Mouse (Mus musculus) MEL (cell line): ENCODE data around the gene Mmp28. TPM values are rescaled to one million over a fixed set of nuclear protein-coding genes. Genes with fewer than 3 reads are reported as not detected.

Experiments used
- DNase-seq: peaks from one replicate; pipeline ENCODE4 v3.0.0; 2011; ENCODE audit warnings: low read depth, low spot score
- H3K27ac ChIP-seq: 2 replicates; pipeline ENCODE4 v1.5.1; 2012; ENCODE audit warnings: low read depth, mild to moderate bottlenecking, control low read depth, low read length, moderate library complexity; ENCODE audit not compliant: control insufficient read depth
- H3K27me3 ChIP-seq, 2 experiments: fragments of 150-350 bp in 1 of 2; sonication (generic) in 1 of 2; 2 replicates each; pipeline ENCODE4 v1.6.1; 2012; ENCODE audit warnings: low read length in 2 of 2, mild to moderate bottlenecking in 2 of 2, improper control_type of control experiment in 1 of 2, moderate library complexity in 1 of 2; ENCODE audit not compliant: insufficient read depth in 2 of 2, control insufficient read depth in 1 of 2
- H3K36me3 ChIP-seq, 2 experiments: 2 replicates each; pipeline ENCODE4 v1.6.1; 2012 to 2014; ENCODE audit warnings: low read length in 2 of 2, improper control_type of control experiment in 1 of 2, inconsistent platforms in 1 of 2, mild to moderate bottlenecking in 1 of 2; ENCODE audit not compliant: insufficient read depth in 2 of 2, control insufficient read depth in 1 of 2
- H3K4me1 ChIP-seq, 2 experiments: fragments of 150-350 bp in 1 of 2; sonication (generic) in 1 of 2; 2 replicates each; pipeline ENCODE4 v1.6.1; 2012; ENCODE audit warnings: low read length in 2 of 2, improper control_type of control experiment in 1 of 2, mild to moderate bottlenecking in 1 of 2; ENCODE audit not compliant: insufficient read depth in 2 of 2, control insufficient read depth in 1 of 2
- H3K4me3 ChIP-seq, 2 experiments: fragments of 150-350 bp in 1 of 2; sonication (generic) in 1 of 2; 2 replicates each; pipeline ENCODE4 v1.5.1; 2012; ENCODE audit warnings: low read depth in 2 of 2, low read length in 2 of 2, mild to moderate bottlenecking in 2 of 2, moderate library complexity in 2 of 2, control low read depth in 1 of 2, improper control_type of control experiment in 1 of 2; ENCODE audit not compliant: control insufficient read depth in 1 of 2, insufficient read depth in 1 of 2
- H3K79me2 ChIP-seq: 2 replicates; pipeline ENCODE4 v1.6.1; 2012; ENCODE audit warnings: mild to moderate bottlenecking, low read length, moderate library complexity; ENCODE audit not compliant: control insufficient read depth, poor library complexity, insufficient read depth
- H3K9ac ChIP-seq: 2 replicates; pipeline ENCODE4 v1.6.1; 2012; ENCODE audit warnings: low read depth, mild to moderate bottlenecking, control low read depth, low read length, moderate library complexity; ENCODE audit not compliant: control insufficient read depth, poor library complexity, severe bottlenecking
- H3K9me3 ChIP-seq: fragments of 150-350 bp; sonication (generic); replicated peaks from 2 replicates; pipeline ENCODE4 v1.6.1; 2012; ENCODE audit warnings: mild to moderate bottlenecking, low read length, improper control_type of control experiment, moderate library complexity; ENCODE audit not compliant: insufficient read depth
- BHLHE40 ChIP-seq: IDR thresholded peaks from 2 replicates; pipeline ENCODE4 v1.6.1; 2012; ENCODE audit warnings: low read depth, mild to moderate bottlenecking, inconsistent platforms, low read length, improper control_type of control experiment, borderline replicate concordance
- CHD1 ChIP-seq: IDR thresholded peaks from 2 replicates; pipeline ENCODE4 v1.6.1; 2012; ENCODE audit warnings: low read depth, mild to moderate bottlenecking, inconsistent platforms, low read length, improper control_type of control experiment
- CHD2 ChIP-seq: IDR thresholded peaks from 2 replicates; pipeline ENCODE4 v1.6.1; 2011; ENCODE audit warnings: low read length, improper control_type of control experiment
- CTCF ChIP-seq, 3 experiments: IDR thresholded peaks in 2 of 3; conservative IDR thresholded peaks in 1 of 3; 2 replicates each; pipeline ENCODE4 v1.5.1; 2011 to 2012; ENCODE audit warnings: low read length in 3 of 3, low read depth in 2 of 3, mild to moderate bottlenecking in 2 of 3, improper control_type of control experiment in 1 of 3, inconsistent platforms in 1 of 3, mixed read lengths in 1 of 3, moderate library complexity in 1 of 3; ENCODE audit not compliant: control insufficient read depth in 1 of 3, insufficient read depth in 1 of 3, poor library complexity in 1 of 3, severe bottlenecking in 1 of 3
- E2F4 ChIP-seq: IDR thresholded peaks from 2 replicates; pipeline ENCODE4 v1.6.1; 2011; ENCODE audit warnings: low read depth, low read length, improper control_type of control experiment, borderline replicate concordance
- ELF1 ChIP-seq: IDR thresholded peaks from 2 replicates; pipeline ENCODE4 v1.6.1; 2014; ENCODE audit warnings: low read depth, mild to moderate bottlenecking, inconsistent platforms, low read length, improper control_type of control experiment, moderate library complexity
- EP300 ChIP-seq, 2 experiments: IDR thresholded peaks; 2 replicates each; pipeline ENCODE4 v1.6.1; 2011; ENCODE audit warnings: improper control_type of control experiment in 2 of 2, low read length in 2 of 2, low read depth in 1 of 2, mild to moderate bottlenecking in 1 of 2
- ETS1 ChIP-seq: IDR thresholded peaks from 2 replicates; pipeline ENCODE4 v1.6.1; 2012; ENCODE audit warnings: low read depth, mild to moderate bottlenecking, inconsistent platforms, low read length, improper control_type of control experiment, moderate library complexity
- GABPA ChIP-seq: IDR thresholded peaks from 2 replicates; pipeline ENCODE4 v1.6.1; 2012; ENCODE audit warnings: low read depth, mild to moderate bottlenecking, inconsistent platforms, low read length, improper control_type of control experiment, moderate library complexity
- GATA1 ChIP-seq: IDR thresholded peaks from 2 replicates; pipeline ENCODE4 v1.6.1; 2011; ENCODE audit warnings: low read depth, low read length, improper control_type of control experiment
- HCFC1 ChIP-seq: IDR thresholded peaks from 2 replicates; pipeline ENCODE4 v1.6.1; 2012; ENCODE audit warnings: low read depth, mild to moderate bottlenecking, inconsistent platforms, low read length, improper control_type of control experiment, moderate library complexity
- JUND ChIP-seq: IDR thresholded peaks from 2 replicates; pipeline ENCODE4 v1.6.1; 2011; ENCODE audit warnings: low read depth, mild to moderate bottlenecking, improper control_type of control experiment, low read length
- MAFK ChIP-seq: IDR thresholded peaks from 2 replicates; pipeline ENCODE4 v1.6.1; 2011; ENCODE audit warnings: low read depth, mild to moderate bottlenecking, low read length, improper control_type of control experiment, borderline replicate concordance
- MAX ChIP-seq: IDR thresholded peaks from 2 replicates; pipeline ENCODE4 v1.6.1; 2011; ENCODE audit warnings: low read length, improper control_type of control experiment
- MAZ ChIP-seq: IDR thresholded peaks from 2 replicates; pipeline ENCODE4 v1.6.1; 2012; ENCODE audit warnings: low read depth, mild to moderate bottlenecking, inconsistent platforms, low read length, improper control_type of control experiment
- MEF2A ChIP-seq: IDR thresholded peaks from 2 replicates; pipeline ENCODE4 v1.6.1; 2014; ENCODE audit warnings: low read depth, mild to moderate bottlenecking, inconsistent platforms, low read length, improper control_type of control experiment; ENCODE audit not compliant: poor library complexity, insufficient replicate concordance, severe bottlenecking; ENCODE audit errors: extremely low read depth
- MXI1 ChIP-seq: IDR thresholded peaks from 2 replicates; pipeline ENCODE4 v1.6.1; 2011; ENCODE audit warnings: mild to moderate bottlenecking, low read depth, low read length, improper control_type of control experiment
- MYB ChIP-seq: IDR thresholded peaks from 2 replicates; pipeline ENCODE4 v1.6.1; 2011; ENCODE audit warnings: mild to moderate bottlenecking, low read depth, low read length, improper control_type of control experiment
- MYC ChIP-seq: IDR thresholded peaks from 2 replicates; pipeline ENCODE4 v1.6.1; 2011; ENCODE audit warnings: low read depth, mild to moderate bottlenecking, low read length, improper control_type of control experiment, moderate library complexity
- NELFE ChIP-seq: IDR thresholded peaks from 2 replicates; pipeline ENCODE4 v1.6.1; 2011; ENCODE audit warnings: low read depth, low read length, improper control_type of control experiment
- POLR2A ChIP-seq, 2 experiments: IDR thresholded peaks; 2 replicates each; pipeline ENCODE4 v1.6.1; 2011 to 2012; ENCODE audit warnings: low read length in 2 of 2, mild to moderate bottlenecking in 2 of 2, control low read depth in 1 of 2, improper control_type of control experiment in 1 of 2, low read depth in 1 of 2, moderate library complexity in 1 of 2; ENCODE audit not compliant: control insufficient read depth in 1 of 2, insufficient read depth in 1 of 2, poor library complexity in 1 of 2
- POLR2AphosphoS2 ChIP-seq: IDR thresholded peaks from 2 replicates; pipeline ENCODE4 v1.6.1; 2011; ENCODE audit warnings: low read length, improper control_type of control experiment
- POLR2AphosphoS5 ChIP-seq: IDR thresholded peaks from 2 replicates; pipeline ENCODE4 v1.6.1; 2012; ENCODE audit warnings: low read depth, borderline replicate concordance, mild to moderate bottlenecking, inconsistent platforms, low read length, moderate library complexity, mixed read lengths
- RAD21 ChIP-seq: IDR thresholded peaks from 2 replicates; pipeline ENCODE4 v1.6.1; 2011; ENCODE audit warnings: mild to moderate bottlenecking, low read depth, low read length, improper control_type of control experiment
- RCOR1 ChIP-seq: IDR thresholded peaks from 2 replicates; pipeline ENCODE4 v1.6.1; 2012; ENCODE audit warnings: low read depth, mild to moderate bottlenecking, inconsistent platforms, low read length, improper control_type of control experiment
- SIN3A ChIP-seq: IDR thresholded peaks from 2 replicates; pipeline ENCODE4 v1.6.1; 2012; ENCODE audit warnings: low read length, improper control_type of control experiment, inconsistent platforms
- SMC3 ChIP-seq: IDR thresholded peaks from 2 replicates; pipeline ENCODE4 v1.6.1; 2011; ENCODE audit warnings: low read depth, low read length, improper control_type of control experiment
- TAL1 ChIP-seq: IDR thresholded peaks from 2 replicates; pipeline ENCODE4 v1.6.1; 2012; ENCODE audit warnings: mild to moderate bottlenecking, inconsistent platforms, low read length, moderate library complexity, mixed read lengths
- TBP ChIP-seq: IDR thresholded peaks from 2 replicates; pipeline ENCODE4 v1.8.0; 2011; ENCODE audit warnings: low read depth, low read length, improper control_type of control experiment
- TCF12 ChIP-seq: IDR thresholded peaks from 2 replicates; pipeline ENCODE4 v1.6.1; 2014; ENCODE audit warnings: low read depth, mild to moderate bottlenecking, inconsistent platforms, low read length, improper control_type of control experiment, moderate library complexity
- UBTF ChIP-seq: IDR thresholded peaks from 2 replicates; pipeline ENCODE4 v1.6.1; 2012; ENCODE audit warnings: low read depth, mild to moderate bottlenecking, inconsistent platforms, low read length, improper control_type of control experiment, moderate library complexity, borderline replicate concordance; ENCODE audit not compliant: insufficient read depth
- ZC3H11A ChIP-seq: IDR thresholded peaks from 2 replicates; pipeline ENCODE4 v1.6.1; 2012; ENCODE audit warnings: low read depth, mild to moderate bottlenecking, inconsistent platforms, low read length, improper control_type of control experiment
- ZKSCAN1 ChIP-seq: IDR thresholded peaks from 2 replicates; pipeline ENCODE4 v1.6.1; 2012; ENCODE audit warnings: low read depth, mild to moderate bottlenecking, inconsistent platforms, low read length, improper control_type of control experiment, moderate library complexity
- ZMIZ1 ChIP-seq: IDR thresholded peaks from 2 replicates; pipeline ENCODE4 v1.6.1; 2012; ENCODE audit warnings: low read depth, mild to moderate bottlenecking, inconsistent platforms, low read length, improper control_type of control experiment, moderate library complexity
- ZNF384 ChIP-seq: IDR thresholded peaks from 2 replicates; pipeline ENCODE4 v1.6.1; 2012; ENCODE audit warnings: low read depth, mild to moderate bottlenecking, inconsistent platforms, low read length, improper control_type of control experiment
- polyA plus RNA-seq, 2 experiments: library from polyadenylated mRNA; stranded (reverse) in 1 of 2; unstranded in 1 of 2; fragments of >175 nt in 1 of 2; fragments of >200 nt in 1 of 2; gene quantifications; 2 replicates each; pipeline versions ENCODE4 v1.2.1 to v1.2.4; 2012; ENCODE audit warnings: low replicate concordance in 2 of 2, low read depth in 1 of 2; ENCODE audit not compliant: insufficient read length in 2 of 2, insufficient read depth in 1 of 2, missing spikeins in 1 of 2
- total RNA-seq: library from RNA; depleted of rRNA; stranded (reverse); fragments of 300-350 nt; gene quantifications from 2 replicates; pipeline ENCODE4 v1.2.3, GENCODE M21; 2012

Gene Mmp28
- total and polyA plus RNA-seq, 3 experiments, result 0.03 TPM; not detected in 2

DNA sequence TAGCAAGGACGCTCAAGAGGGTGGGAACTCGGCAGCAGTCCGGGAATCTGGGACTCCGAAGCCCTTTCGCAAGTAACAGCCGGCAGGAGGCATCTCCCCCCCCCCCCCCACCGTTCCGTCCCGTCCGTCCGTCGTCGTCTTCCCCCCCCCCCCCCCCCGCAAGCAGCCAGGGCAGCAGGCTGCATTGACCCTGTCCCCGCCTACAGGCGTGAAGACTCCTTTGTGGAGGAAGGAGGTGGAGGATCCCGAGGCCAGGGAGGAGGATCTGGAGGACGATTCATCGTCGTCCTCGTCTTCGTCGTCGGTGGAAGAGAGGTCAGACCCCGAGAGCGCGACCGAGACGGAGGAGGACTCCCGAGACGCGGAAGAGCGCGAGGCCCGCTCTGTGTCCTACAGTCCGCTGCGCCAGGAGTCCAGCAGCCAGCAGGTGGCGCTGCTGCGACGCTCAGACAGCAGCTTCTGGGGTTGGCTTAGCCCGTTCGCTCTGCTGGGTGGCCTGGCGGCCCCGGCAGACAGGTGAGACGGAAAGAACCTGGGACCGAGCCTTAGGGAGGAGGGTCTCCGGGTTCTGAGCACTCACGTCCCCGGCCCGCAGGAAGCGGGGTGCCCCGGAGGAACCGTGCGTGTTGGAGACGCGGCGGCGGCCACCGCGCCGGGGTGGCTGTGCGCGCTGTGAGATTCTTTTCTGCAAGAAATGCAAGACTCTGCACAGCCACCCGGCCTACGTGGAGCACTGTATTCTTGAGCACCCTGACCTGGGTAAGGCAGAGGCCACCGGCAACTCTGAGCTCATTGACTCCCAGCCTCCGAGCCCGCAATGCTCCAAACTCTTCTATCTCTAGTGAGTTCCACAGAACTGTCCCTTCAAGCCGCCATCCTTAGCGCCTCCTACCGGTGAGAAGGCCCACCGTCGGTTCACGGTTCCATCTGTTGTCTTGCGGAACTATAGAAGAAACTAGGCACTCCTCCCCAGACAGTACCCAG, 22.5 kb downstream of the Mmp28 start:
- Histone ChIP-seq H3K27me3 (peaks cover 6 to 10% of the 10 kb centered on the region in 2 experiments), H3K4me3 (peak overlapping the region; percentile 72 to 82), H3K4me1 (no peaks in the 10 kb centered on the region)
- TF ChIP-seq TBP (peak; percentile 57; the same call in 1 of the 2 replicates), MXI1 (peak; percentile 60; the same call in 1 of the 2 replicates), ELF1 (peak; percentile 90), CHD2 (no peak), EP300 (IDR thresholded peaks at IDR 0.05; ENCODE audit: low read depth in 1 of 2, low read length in 2 of 2) (peak in 1 of 2 experiments; percentile 21; a peak in 1 of 4 replicates), CTCF (IDR thresholded peaks at IDR 0.05 in 2 of 3, conservative IDR thresholded peaks at IDR 0.05 in 1 of 3; ENCODE audit: control insufficient read depth in 1 of 3, insufficient read depth in 1 of 3, low read depth in 2 of 3, low read length in 3 of 3, poor library complexity in 1 of 3, severe bottlenecking in 1 of 3) (peak; percentile 86 to 99 (median 98)), GATA1 (no peak), JUND (0 out of 2 replicates have a peak, but pooled peaks have one; percentile 23), SIN3A (peak; percentile 56), POLR2AphosphoS5 (no peak), RAD21 (peak; percentile 89), MEF2A (peak; percentile 32; the same call in 1 of the 2 replicates), MYB (no peak), RCOR1 (0 out of 2 replicates have a peak, but pooled peaks have one; percentile 36), E2F4 (no peak), UBTF (0 out of 2 replicates have a peak, but pooled peaks have one; percentile 36), TCF12 (0 out of 2 replicates have a peak, but pooled peaks have one; percentile 21), CHD1 (no peak), ZMIZ1 (no peak), POLR2AphosphoS2 (no peak), ZKSCAN1 (no peak), HCFC1 (peak; percentile 42; the same call in 1 of the 2 replicates), NELFE (peak; percentile 49), MAX (peak; percentile 76), ZC3H11A (peak; percentile 68), GABPA (0 out of 2 replicates have a peak, but pooled peaks have one; percentile 38), POLR2A (IDR thresholded peaks at IDR 0.05; ENCODE audit: control insufficient read depth in 1 of 2, insufficient read depth in 1 of 2, low read depth in 1 of 2, low read length in 2 of 2, poor library complexity in 1 of 2) (no peak; a peak in 1 of 4 replicates), MYC (no peak), SMC3 (peak; percentile 82), BHLHE40 (no peak; the same call in 1 of the 2 replicates), MAFK (no peak), ETS1 (peak; percentile 13; the same call in 1 of the 2 replicates), MAZ (peak; percentile 76; the same call in 1 of the 2 replicates), ZNF384 (no peak), TAL1 (no peak)

More for the DNA sequence above, 22.5 kb downstream of the Mmp28 start:
- peak overlapping the region; percentile 75 for H3K9ac ChIP-seq
- DNase-seq, result peak; percentile 97
- H3K9me3 ChIP-seq, result no peaks in the 10 kb centered on the region
- no peak overlapping the region for H3K27ac ChIP-seq
- H3K79me2 ChIP-seq, result no peaks in the 10 kb centered on the region; the same call in 1 of the 2 replicates
- no peaks in the 10 kb centered on the region for H3K36me3 ChIP-seq
